Mouse (Mus musculus): ENCODE results near the gene Mllt11.

Mllt11 gene

DNA sequence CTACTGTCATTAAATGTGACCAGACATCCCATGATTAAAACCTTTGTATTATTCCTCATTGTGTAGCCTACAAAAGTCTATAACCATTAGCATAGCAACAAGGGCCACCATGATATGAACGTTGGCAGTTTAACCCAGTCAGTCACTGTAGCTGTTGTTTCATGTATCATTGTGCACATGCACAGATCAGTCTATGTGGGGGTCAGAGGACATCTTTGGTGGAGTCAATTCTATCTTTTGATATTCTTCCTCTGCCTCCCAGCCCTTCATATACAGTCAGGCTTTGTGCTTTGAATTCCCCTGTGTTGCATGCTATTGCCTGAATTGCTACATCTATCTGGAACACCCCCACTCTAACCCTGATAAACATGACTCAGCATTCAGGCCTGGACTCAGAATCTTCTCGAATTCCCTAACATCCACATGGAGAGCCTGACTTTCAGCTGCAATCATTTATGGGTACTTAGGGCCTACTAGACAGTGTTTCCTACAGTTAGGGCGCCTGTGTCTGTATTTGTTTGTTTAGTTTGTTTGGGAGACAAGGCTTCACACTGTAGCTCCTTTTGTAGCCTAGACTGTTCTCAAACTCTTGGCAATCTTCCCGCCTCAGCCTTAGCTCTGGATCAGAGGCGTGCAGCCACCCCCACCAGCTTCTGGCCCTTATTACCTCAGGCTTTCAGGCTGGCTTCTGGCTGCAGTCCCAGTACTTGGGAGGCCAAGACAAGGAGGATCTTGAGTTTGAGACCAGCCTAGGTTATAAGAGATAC is 14.7 kb upstream of the Mllt11 start:
- DNase-seq (ENCODE audit: low read depth, low spot score), result no peak

DNA sequence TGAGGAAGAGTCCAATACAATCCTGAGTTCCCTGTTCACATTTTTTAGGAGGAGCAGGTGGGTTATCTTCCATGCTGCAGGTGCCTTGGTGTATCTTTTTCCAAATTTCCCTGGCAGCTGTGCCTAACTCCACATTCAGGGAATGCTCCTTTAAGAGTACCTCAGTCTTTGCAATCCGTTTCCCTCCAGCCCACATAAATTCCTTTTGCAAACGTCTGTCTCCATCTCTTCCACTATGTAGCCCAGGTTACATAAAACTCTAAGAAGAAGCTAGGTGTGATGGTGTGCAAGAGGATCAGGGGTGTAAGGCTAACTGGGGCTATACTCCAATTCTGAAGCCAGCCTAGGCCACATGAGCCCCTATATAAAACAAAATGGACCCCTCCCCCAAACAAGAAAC is 11.1 kb upstream of the Mllt11 start:
- no peak for DNase-seq (ENCODE audit: low read depth, low spot score)

GRCm38 (mm10) chr3:95241498-95241897 is 9.5 kb upstream of the Mllt11 start, which contains the start of gene Gm128:
Gene Gm128, minus strand, starts transcription at chr3:95241598.
- no peak for DNase-seq (ENCODE audit: low read depth, low spot score)

GRCm38 (mm10) chr3:95240900-95241299 is 8.9 kb upstream of the Mllt11 start:
- no peak for DNase-seq (ENCODE audit: low read depth, low spot score)

- DNase-seq (ENCODE audit: low read depth, low spot score), result no peak
These were observed 8.0 kb upstream of the Mllt11 start for GRCm38 (mm10) chr3:95239971-95240370.

DNA sequence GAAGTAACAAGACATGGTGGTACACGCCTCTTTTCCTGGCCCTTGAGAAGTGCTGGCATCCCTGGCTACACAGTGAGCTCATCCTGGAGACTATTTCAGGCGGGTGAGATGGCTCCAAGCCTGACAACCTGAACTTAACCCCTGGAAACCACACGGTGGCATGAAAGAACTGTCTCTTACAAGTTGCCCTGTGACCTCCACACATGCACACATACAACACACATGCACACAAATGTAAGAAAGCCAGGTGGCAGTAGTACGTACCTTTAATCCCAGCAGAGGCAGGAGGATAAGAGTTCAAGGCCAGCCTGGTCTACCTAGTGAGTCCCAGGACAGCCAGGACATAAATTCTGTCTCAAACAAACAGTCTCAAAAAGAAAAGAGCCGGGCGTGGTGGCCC is 7.1 kb upstream of the Mllt11 start:
- DNase-seq (ENCODE audit: low read depth, low spot score), result no peak

GRCm38 (mm10) chr3:95237541-95238099 is 5.6 kb upstream of the Mllt11 start:
- no peak for DNase-seq (ENCODE audit: low read depth, low spot score)

DNA sequence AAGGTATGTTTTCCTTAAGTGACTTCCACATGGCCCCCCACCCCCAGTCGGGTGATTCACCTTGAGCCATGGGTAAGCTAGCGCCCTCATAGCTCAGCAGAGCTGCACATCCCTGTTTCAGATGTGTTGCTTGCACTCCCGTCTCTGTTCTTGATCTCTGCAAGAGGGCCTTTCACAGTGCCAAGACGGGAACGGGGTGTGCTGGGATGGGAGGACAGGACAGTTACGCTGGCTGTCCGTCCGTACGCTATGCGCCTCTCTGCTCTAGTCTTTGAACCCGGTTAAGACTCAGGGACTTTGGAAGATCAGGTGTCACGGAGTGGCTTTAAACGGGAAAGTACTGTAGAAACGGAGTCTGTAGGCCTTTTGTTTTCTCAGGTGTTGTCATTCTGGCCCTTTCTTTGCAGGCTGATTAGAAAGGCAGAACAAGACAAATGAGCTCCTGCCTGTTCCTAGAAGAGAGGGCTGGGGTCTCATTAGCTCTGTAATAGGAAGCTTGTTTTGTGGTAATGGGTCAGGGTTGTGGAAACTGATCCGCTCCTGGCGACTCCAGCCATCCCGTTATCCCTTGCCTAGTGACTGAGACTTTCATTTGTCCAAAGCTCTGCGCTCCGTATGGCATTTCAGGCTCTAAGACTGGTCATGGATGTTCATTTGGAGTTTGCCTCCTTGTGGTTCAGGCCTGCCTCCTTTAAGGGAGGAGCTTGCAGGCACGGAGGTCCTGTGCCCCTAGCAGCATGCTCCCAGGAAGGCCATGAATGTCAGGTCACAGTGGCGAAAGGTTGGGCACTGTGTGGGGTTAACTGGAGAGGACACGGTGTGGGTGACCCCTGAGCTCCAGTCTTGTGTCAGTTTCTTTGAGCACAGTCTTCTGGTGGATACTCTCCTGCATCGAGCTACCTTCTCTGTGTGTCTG is 3.7 kb upstream of the Mllt11 start:
- no peak for DNase-seq (ENCODE audit: low read depth, low spot score)

GRCm38 (mm10) chr3:95233303-95233980 is 1.5 kb upstream of the Mllt11 start:
- DNase-seq (ENCODE audit: low read depth, low spot score), result no peak

- no peak for DNase-seq (ENCODE audit: low read depth, low spot score)
These were observed 800 bp upstream of the Mllt11 start for GRCm38 (mm10) chr3:95232771-95233170.

DNA sequence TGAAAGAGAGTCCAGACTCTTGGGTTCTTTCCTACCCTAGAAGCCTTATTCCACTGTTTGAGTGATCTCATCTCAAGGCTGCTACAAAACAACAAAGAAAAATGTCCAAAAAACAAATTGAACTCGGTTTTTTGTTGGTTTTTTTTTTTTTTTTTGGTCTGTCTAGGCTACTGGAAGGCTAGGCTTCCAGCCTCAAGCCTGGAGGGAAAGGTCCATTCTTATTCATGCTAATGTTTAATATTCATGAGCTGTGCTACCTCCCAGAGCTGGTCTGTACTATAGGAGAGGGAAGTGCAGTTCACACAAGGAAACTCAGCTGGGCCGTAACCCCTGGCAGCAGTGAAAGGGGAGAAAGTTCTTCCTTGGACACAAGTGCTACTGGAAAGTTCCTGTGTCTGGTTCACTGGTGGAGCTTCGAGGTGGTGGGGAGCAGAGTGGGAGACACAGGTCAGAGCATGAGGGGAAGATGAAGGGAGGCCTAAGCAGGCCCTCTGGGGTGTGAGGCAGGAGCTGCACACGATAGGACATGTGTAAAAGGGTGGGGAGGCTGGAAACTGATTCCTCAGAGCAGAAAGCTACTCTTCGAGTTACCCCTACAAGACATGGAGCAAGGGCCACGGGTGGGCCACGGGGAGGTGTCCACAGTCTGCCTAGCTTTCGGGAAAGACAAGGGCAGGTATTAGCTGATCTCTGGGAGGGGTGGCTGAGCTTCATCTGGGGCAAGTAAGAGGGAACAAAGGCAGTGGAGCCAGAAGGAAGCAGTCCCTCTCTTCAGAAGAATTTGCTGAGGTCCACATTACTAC is 1.3 kb downstream of the Mllt11 start:
- no peak for DNase-seq (ENCODE audit: low read depth, low spot score)

GRCm38 (mm10) chr3:95229781-95230494 is 2.0 kb downstream of the Mllt11 start:
- no peak for DNase-seq (ENCODE audit: low read depth, low spot score)

DNA sequence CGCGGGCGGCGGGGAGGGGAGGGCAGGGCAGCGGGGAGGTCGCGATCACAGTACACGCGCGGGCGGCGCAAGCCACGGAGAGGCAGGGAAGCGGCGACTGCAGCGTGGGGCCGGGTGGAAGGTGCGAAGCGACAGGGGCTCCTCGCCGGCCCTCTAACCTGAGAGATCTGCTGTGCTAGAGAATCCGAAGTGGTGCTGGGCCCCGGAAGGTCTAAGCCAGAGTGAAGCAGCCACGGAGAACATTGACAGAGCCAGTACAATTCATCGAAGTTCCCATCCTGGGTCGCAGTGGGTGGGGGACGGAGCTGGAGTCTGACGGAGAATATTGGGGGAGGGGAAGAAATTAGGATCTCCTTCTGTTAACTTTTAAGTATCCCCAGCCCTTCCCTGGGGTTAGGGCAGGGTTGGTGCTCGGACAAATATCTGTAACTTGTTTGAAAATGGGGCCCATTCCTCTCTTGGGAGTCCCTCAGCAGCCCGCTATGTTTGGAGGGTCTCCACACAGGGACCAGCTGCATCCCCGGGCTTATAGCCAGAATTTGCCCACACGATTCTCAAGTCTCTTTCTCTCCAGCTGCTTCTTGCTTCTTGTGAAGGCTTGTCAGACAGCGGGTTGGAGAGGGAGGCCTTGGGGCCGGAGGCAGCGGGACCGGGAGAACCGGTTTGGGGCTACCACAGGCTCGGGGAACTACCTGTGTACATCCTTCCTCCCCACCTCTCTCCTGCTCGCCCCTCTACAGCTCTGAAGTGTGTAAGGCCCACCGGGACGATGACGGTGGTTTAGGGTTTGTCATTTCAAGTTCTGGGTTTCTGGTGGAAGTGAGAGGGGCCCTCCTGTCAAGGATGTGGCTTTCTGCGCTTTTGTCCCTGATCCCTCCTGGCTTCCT is 2.8 kb downstream of the Mllt11 start:
- DNase-seq (ENCODE audit: low read depth, low spot score), result no peak

GRCm38 (mm10) chr3:95228148-95228893 is 3.6 kb downstream of the Mllt11 start, which contains the start of gene Cdc42se1:
Gene Cdc42se1, plus strand, starts transcription at chr3:95228732.
- peak; percentile 74 for DNase-seq (ENCODE audit: low read depth, low spot score)

- no peak for DNase-seq (ENCODE audit: low read depth, low spot score)
These were observed 4.8 kb downstream of the Mllt11 start for GRCm38 (mm10) chr3:95227214-95227613.

- DNase-seq (ENCODE audit: low read depth, low spot score), result no peak
These were observed 7.7 kb downstream of the Mllt11 start for GRCm38 (mm10) chr3:95224295-95224694.

DNA sequence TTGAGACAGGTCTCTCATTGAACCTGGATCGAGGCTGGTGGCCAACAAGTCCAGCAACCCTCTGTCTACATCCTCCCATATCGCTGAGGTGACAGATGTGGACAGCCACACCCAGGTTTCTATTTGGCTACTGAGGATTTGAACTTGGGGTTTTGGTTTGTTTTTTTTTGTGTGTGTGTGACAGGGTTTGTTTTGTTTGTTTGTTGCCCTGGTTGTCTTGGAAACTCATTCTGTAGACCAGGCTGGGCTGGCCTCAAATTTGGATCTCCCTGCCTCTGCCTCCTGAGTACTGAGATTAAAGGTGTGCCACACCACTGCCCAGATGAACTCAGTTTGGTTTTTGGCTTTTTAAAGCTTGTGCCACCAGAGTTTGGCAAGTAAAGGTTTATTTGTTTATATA is 8.9 kb downstream of the Mllt11 start:
- no peak for DNase-seq (ENCODE audit: low read depth, low spot score)

DNA sequence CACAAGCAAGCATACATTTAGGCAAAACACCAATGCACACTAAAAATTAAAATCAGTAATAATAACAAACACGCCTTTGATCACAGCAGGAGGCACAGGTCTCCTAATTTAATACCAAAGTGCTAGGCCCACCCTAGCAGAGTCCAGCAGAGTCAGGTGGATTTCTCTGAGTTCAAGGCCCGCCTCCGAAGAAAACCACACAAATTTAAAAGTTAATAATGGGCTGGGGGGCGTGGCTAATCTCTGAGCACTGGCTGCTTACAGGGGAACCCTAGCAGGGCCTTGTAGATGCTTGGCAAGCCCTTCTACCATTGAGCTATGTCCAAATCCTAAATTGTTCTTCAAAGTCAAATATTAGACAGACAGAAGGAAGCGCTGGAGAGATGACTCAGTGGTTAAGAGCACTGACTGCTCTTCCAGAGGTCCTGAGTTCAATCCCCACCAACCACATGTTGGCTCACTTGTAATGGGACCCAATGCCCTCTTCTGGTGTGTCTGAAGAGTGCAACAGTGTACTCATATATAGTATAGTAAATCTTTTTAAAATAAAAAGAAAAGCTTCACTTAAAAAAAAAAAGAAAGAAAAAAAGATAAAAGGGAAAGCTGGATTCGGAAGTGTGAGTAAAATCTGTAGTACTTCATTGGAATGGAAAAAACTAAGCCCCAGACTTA is 13.4 kb downstream of the Mllt11 start:
- DNase-seq (ENCODE audit: low read depth, low spot score), result no peak

Data from c-Kit-negative CD71-positive TER-119-positive erythroid progenitor cells, embryonic 14.5 days (primary cell).